Mouse (Mus musculus) embryonic fibroblast, embryonic 13.5 days (primary cell): Measurements from ENCODE around the gene Fbn1. TPM values are rescaled to one million over a fixed set of nuclear protein-coding genes. Genes with fewer than 3 reads are reported as not detected.

ENCODE experiments used
- H3K27ac ChIP-seq: 2 replicates; pipeline ENCODE4 v1.5.1; 2012; ENCODE audit warnings: low read length, control low read depth, inconsistent platforms; ENCODE audit not compliant: insufficient read depth
- H3K4me1 ChIP-seq: 2 replicates; pipeline ENCODE4 v1.6.1; 2011; ENCODE audit warnings: low read length; ENCODE audit not compliant: control insufficient read depth, insufficient read depth
- H3K4me3 ChIP-seq: 2 replicates; pipeline ENCODE4 v1.5.1; 2011; ENCODE audit warnings: mild to moderate bottlenecking, control low read depth, low read length; ENCODE audit not compliant: insufficient read depth
- CTCF ChIP-seq: IDR thresholded peaks from 2 replicates; pipeline ENCODE4 v1.5.1; 2011; ENCODE audit warnings: mild to moderate bottlenecking, control low read depth, low read length, moderate library complexity, borderline replicate concordance; ENCODE audit not compliant: insufficient read depth
- POLR2A ChIP-seq: IDR thresholded peaks from 2 replicates; pipeline ENCODE4 v1.6.1; 2011; ENCODE audit warnings: low read depth, mild to moderate bottlenecking, control low read depth, low read length, moderate library complexity
- polyA plus RNA-seq: library from polyadenylated mRNA; stranded (reverse); fragments of >200 nt; gene quantifications from 2 replicates; pipeline ENCODE4 v1.2.4, GENCODE M21; 2011; ENCODE audit warnings: low read depth; ENCODE audit not compliant: missing spikeins, insufficient read length

Gene Fbn1
- polyA plus RNA-seq, 1 experiment, result 598 TPM

GRCm38 (mm10) chr2:125470553-125471295 lies 37.1 kb downstream of the Fbn1 start:
- Histone ChIP-seq H3K4me1 (peaks cover 34% of the 10 kb centered on the region), H3K27ac (peak overlapping the region; percentile 67), H3K4me3 (no peak overlapping the region)
- TF ChIP-seq POLR2A (no peak), CTCF (no peak)

GRCm38 (mm10) chr2:125464036-125464435 lies 43.8 kb downstream of the Fbn1 start:
- Histone ChIP-seq H3K27ac (no peak overlapping the region), H3K4me3 (no peak overlapping the region), H3K4me1 (no peaks in the 10 kb centered on the region)
- TF ChIP-seq POLR2A (no peak), CTCF (no peak)

GRCm38 (mm10) chr2:125459087-125459486 lies 48.7 kb downstream of the Fbn1 start:
- Histone ChIP-seq H3K27ac (no peak overlapping the region), H3K4me3 (no peak overlapping the region), H3K4me1 (peaks cover 3% of the 10 kb centered on the region; the same call in 1 of the 2 replicates)
- TF ChIP-seq CTCF, result no peak
- TF ChIP-seq POLR2A, result no peak

- Histone ChIP-seq H3K4me1 (peaks cover 10% of the 10 kb centered on the region), H3K4me3 (no peak overlapping the region), H3K27ac (no peak overlapping the region)
- TF ChIP-seq CTCF (peak; percentile 2; the same call in 1 of the 2 replicates), POLR2A (no peak)
Observed at GRCm38 (mm10) chr2:125456059-125456789, 51.6 kb downstream of the Fbn1 start.

DNA sequence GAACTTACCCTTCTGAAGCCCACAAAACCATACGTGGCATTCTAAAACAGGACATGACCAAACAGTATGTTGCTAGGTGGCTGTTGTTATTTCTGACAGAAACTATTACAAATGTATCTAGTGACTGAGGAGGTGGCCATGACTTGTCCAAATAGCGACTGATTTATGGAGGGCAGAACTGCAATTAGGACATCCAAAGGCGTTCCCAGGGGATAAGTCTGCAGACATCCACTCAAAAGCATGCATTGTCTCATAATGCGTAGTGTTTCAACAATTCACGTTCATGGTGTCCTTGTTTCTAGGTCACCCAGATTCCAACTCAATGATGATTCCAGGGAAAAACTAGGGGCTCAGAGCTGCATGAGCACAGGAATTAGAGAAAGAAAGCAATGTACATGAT lies 53.0 kb downstream of the Fbn1 start:
- no peak for TF ChIP-seq POLR2A
- TF ChIP-seq CTCF, result no peak
- Histone ChIP-seq H3K27ac (no peak overlapping the region), H3K4me3 (no peak overlapping the region), H3K4me1 (peaks cover 10% of the 10 kb centered on the region)

DNA sequence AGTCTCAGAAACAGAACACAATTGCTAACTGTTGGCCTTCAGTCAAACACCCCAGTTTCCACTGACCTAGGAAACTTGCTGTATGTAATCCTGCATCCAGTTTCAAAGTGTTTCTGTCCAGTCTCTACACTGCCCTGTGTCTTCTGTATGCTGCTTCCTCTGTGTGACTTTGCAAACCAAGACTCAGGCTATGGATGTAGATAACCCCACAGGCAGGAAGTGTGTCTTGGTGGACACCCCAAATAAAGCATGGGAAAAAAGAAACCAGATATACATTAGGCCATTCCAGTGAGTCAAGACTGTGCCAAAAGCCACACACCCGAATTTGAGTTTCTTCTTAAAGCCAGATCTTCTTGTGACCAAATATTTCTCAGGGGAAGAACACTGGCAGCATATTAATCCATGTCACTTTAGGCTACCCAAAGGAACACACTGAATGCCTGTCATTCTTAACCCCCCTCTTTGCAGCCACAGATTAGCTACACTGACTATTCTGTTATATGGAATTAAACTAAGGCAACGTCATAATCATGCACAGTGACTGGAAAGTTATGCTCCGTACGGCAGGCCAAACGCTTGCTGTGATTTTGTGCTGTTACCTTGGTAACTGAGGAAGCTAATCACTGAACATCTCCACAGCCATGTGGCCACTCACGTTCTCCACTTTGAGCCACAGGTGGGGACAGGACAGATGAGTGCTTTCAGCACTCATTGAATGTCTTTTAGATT lies 55.3 kb downstream of the Fbn1 start:
- H3K4me1 ChIP-seq, result peaks cover 15% of the 10 kb centered on the region
- H3K27ac ChIP-seq, result peak overlapping the region; percentile 78
- H3K4me3 ChIP-seq, result no peak overlapping the region
- TF ChIP-seq POLR2A, result 0 out of 2 replicates have a peak, but pooled peaks have one; percentile 24
- TF ChIP-seq CTCF, result no peak

GRCm38 (mm10) chr2:125449361-125449760 lies 58.4 kb downstream of the Fbn1 start:
- no peak overlapping the region for H3K4me3 ChIP-seq
- TF ChIP-seq CTCF (no peak), POLR2A (no peak)
- peak overlapping the region; percentile 70 for H3K27ac ChIP-seq
- peaks cover 12% of the 10 kb centered on the region; the same call in 1 of the 2 replicates for H3K4me1 ChIP-seq

DNA sequence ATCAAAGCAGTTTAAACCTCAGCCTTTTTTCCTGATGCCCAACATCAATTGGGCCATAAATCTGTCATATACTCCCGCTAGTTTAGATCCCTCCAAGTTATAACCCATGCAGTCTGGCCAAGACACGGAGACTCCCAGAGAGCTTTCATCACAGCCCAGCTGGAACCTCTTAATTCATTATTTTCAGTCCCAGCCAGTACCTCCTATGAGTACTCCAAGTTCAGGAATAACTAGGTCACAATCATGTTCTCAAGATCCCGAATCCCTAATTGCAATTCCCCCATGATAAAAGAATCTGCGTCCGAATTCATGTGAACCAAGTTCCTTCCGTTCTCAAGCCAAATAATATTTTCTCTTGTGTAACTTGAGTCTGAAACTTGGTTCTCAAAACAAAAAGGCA lies 58.9 kb downstream of the Fbn1 start:
- TF ChIP-seq CTCF (no peak), POLR2A (no peak)
- H3K27ac ChIP-seq, result peak overlapping the region; percentile 70
- peaks cover 12% of the 10 kb centered on the region; the same call in 1 of the 2 replicates for H3K4me1 ChIP-seq
- no peak overlapping the region for H3K4me3 ChIP-seq

GRCm38 (mm10) chr2:125447274-125447898 lies 60.4 kb downstream of the Fbn1 start:
- no peak for TF ChIP-seq POLR2A
- no peak for TF ChIP-seq CTCF
- Histone ChIP-seq H3K27ac (no peak overlapping the region), H3K4me3 (no peak overlapping the region), H3K4me1 (0 out of 2 replicates have a peak, but pooled peaks cover 5% of the 10 kb centered on the region)
